Mouse (Mus musculus): ENCODE measurements around the gene Pnn. TPM values are rescaled to one million over a fixed set of nuclear protein-coding genes. Genes with fewer than 3 reads are reported as not detected.

The Pnn gene
- polyA plus RNA-seq, 1 experiment from 2014 or later = 106 TPM

DNA sequence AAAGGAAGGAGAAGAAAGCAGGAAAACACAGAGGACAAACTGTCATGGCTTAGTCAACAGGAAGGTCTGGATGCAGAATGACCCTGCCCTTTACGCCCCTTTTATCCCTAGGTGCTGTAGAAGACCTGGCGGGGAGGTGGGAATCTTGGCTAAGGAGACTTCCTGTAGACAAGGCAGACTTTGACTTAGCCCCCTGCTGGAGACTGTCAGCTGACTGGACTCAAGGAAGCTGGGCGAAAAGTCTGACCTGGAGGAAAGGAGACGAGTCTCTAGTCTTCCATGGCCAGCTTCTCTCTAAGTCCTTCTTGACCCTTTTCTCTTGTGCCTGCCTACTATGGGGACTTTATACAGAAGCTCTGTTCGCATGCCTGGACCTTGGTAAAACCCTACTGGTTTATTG, 17.8 kb downstream of the Pnn start:
- Histone ChIP-seq H3K9me3 (replicated peaks) (no peaks in the 10 kb centered on the region), H3K27me3 (no peaks in the 10 kb centered on the region), H3K4me3 (no peak overlapping the region), H3K4me1 (no peaks in the 10 kb centered on the region), H3K27ac (no peak overlapping the region), H3K4me2 (replicated peaks) (no peak overlapping the region), H3K36me3 (no peaks in the 10 kb centered on the region), H3K9ac (no peak overlapping the region)
- WGBS = 63% methylated on average over 5 of the region's 5 CpGs
- ATAC-seq (ENCODE audit: low FRiP score) = no peak

DNA sequence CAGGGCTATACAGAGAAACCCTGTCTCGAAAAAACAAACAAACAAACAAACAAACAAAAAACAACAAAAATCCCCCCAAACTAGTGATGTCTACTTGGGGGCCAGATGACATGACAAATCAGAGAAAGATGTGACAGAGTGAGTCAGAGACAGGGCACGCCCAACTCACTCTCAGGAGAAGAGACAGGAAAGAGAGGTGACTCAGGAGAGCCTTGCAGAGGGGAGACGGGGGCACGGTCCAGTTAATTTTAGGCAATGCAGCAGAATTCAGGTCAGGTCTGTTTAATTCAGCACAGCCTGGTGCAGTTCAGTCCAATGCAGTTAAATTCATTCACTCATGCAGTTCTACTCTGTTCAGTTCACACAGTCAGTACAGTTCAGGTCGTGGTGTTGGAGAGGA, 19.5 kb downstream of the Pnn start:
- Histone ChIP-seq H3K4me1 (no peaks in the 10 kb centered on the region), H3K4me3 (no peak overlapping the region), H3K9ac (no peak overlapping the region), H3K36me3 (no peaks in the 10 kb centered on the region), H3K9me3 (replicated peaks) (no peaks in the 10 kb centered on the region), H3K27me3 (no peaks in the 10 kb centered on the region), H3K4me2 (replicated peaks) (no peak overlapping the region), H3K27ac (no peak overlapping the region)
- 88% methylated on average over 5 of the region's 5 CpGs for WGBS
- ATAC-seq (ENCODE audit: low FRiP score) = no peak

DNA sequence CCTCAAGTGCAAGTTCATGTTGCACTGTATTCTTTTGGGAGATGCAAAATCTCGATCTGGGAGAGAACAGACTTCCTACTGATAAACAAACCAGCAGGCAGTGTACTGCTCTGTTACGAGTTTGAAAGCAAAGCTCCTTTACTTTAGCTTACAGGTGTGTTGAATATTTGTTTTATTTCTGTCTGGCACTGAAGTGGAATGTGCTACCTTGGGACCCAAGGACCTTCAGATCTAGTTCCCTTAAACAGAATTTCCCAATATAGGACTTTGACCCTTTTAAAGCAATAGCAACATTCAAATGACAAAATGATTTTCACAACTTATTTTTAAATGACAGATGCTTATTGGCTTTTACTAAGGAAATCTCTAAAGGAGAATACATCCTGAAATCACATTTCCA, 26.9 kb downstream of the Pnn start:
- H3K27ac ChIP-seq = no peak overlapping the region
- no peak overlapping the region for H3K4me3 ChIP-seq
- 63% methylated on average over 2 of the region's 2 CpGs for WGBS
- no peaks in the 10 kb centered on the region for H3K9me3 ChIP-seq (replicated peaks)
- H3K4me1 ChIP-seq = no peaks in the 10 kb centered on the region
- ATAC-seq (ENCODE audit: low FRiP score) = no peak
- H3K9ac ChIP-seq = no peak overlapping the region
- H3K27me3 ChIP-seq = no peaks in the 10 kb centered on the region
- no peaks in the 10 kb centered on the region for H3K36me3 ChIP-seq
- no peak overlapping the region for H3K4me2 ChIP-seq (replicated peaks)

DNA sequence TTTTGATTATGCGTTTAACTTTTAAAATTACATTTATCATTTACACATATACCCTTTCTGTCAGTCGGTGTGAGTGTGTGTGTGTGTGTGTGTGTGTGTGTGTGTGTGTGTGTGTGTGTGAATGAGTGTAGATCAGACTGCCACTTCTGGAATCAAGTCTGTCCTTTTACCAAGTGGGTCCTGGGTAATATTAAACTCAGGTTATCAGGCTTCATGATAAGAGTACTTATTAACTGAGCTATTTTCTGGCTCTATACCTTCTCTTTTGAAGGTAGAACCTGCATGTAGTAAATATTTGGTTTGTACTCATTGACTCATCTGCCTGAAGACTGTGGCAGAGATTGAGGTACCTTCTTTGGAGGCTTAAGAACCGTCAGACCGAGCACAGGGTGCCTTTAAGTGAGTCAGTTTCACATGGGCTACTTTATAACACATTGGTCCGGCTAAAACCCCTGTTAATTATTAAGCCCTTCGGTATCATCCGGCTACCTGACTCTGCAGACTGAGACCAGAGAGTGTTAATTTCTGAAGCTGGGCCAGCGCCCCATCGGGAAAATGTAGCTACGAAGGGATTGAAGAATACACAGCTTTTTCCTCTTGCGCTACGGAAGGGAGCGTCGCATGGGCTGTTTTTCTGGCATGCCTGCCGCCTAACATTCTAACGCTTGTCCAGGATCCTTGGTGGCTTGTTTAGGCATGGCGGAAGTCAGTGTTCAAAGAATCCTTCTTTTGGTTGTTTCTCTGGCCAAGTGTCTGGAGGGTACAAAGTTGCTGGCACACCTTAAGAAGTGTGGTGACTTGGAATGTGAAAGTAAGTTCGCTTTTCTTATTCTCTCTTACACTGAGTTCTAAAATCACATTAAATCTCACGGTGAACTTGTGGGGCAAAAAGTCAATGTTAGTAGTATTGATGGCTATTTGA, 28.7 kb downstream of the Pnn start, which contains the start of gene Mia2:
Gene Mia2, plus strand, starts transcription at position 696 of the 922 bp plus-strand sequence.
- no peak within 1 kb of the TSS for H3K4me3 ChIP-seq
- H3K36me3 ChIP-seq = no peaks in the 10 kb centered on the region
- ATAC-seq (ENCODE audit: low FRiP score) = no peak
- no peak within 1 kb of the TSS for H3K4me2 ChIP-seq (replicated peaks)
- H3K27ac ChIP-seq = no peak within 1 kb of the TSS
- no peak within 1 kb of the TSS for H3K9ac ChIP-seq
- no peaks in the 10 kb centered on the region for H3K27me3 ChIP-seq
- no peaks in the 10 kb centered on the region for H3K9me3 ChIP-seq (replicated peaks)
- H3K4me1 ChIP-seq = no peaks in the 10 kb centered on the region
- WGBS = 84% methylated on average over 19 of the region's 19 CpGs

DNA sequence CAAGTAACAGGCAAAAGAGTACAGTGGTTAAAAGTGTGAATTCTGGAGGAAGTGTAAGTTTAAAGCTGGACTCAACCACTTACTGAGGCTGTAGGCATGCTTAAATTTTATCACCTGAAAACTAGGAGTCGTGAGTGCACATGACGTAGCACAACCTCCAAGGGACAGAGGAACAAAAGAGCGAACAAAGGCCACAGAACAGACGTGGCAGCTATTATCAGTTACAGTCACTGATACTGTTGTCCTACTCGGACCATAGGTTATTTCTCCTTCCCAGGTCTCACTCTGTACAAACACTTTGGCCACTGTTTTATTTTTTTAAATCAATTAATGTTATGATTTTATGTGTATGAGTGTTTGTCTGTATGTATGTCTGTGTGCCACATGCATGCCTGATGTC, 38.1 kb downstream of the Pnn start:
- no peak for ATAC-seq (ENCODE audit: low FRiP score)
- Histone ChIP-seq H3K4me2 (replicated peaks) (no peak overlapping the region), H3K27ac (no peak overlapping the region), H3K4me3 (no peak overlapping the region), H3K9ac (no peak overlapping the region), H3K9me3 (replicated peaks) (no peaks in the 10 kb centered on the region), H3K36me3 (no peaks in the 10 kb centered on the region), H3K4me1 (no peaks in the 10 kb centered on the region), H3K27me3 (no peaks in the 10 kb centered on the region)
- WGBS = 71% methylated on average over 5 of the region's 5 CpGs

DNA sequence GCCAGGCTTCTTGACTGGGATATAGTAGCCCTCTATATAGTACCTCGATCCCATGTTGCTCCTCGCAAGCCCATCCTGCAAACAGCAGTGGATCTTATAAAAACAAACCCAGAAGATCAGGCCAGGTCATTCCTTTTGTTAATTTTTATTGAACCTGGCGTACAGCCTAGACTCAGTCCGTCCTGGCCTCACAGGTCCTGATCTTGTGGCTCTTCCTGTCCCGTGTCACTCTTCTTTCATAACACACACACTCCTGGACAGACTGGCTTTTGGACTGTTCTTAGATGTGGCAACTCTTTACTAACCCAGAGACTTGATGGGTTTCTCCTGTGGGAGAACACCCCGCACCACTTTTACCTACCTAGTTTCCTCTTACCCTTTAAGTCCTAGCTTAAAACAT, 39.2 kb downstream of the Pnn start:
- Histone ChIP-seq H3K4me1 (no peaks in the 10 kb centered on the region), H3K9me3 (replicated peaks) (no peaks in the 10 kb centered on the region), H3K4me2 (replicated peaks) (no peak overlapping the region), H3K4me3 (no peak overlapping the region), H3K27me3 (no peaks in the 10 kb centered on the region), H3K9ac (no peak overlapping the region), H3K36me3 (no peaks in the 10 kb centered on the region), H3K27ac (no peak overlapping the region)
- WGBS = 87% methylated on average over 6 of the region's 6 CpGs
- no peak for ATAC-seq (ENCODE audit: low FRiP score)

DNA sequence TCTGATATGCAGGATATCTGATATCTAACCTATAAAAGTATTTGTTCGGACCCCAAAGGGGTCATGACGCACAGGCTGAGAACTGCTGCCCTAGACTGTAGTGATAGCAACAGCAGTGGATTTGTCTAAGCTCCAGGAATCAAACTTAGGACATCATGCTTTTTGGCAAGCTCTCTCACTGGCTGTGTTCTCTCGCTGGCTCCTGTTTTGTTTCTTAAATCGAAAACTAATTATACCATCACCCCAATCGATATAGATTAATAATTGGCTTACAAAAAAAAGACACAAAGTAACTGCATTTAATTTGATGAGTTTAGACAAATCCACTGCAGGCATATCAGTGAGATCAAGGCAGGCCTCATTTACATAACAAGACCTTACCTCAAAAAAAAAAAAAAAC, 39.8 kb downstream of the Pnn start:
- no peak for ATAC-seq (ENCODE audit: low FRiP score)
- no peak overlapping the region for H3K27ac ChIP-seq

DNA sequence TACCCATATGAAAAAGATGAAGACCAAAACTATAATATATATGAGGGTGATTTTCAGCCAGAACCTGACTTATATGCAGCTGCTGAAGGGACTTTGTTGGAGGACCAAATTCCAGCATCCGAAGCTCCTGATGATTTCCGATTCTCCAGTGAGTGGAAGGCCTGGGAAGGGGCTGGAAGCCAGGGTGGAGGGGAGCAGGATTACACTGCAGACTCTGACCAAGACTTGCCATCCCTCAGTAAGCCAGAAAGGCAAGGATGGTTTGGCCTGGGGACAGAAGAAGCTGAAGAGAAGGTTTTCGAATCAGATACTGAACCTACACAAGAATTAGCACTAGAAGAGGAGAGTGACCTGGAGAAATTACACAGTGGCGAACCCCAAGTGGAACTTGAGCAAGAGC, 41.2 kb downstream of the Pnn start:
- WGBS = 91% methylated on average over 4 of the region's 4 CpGs
- Histone ChIP-seq H3K27me3 (no peaks in the 10 kb centered on the region), H3K4me3 (no peak overlapping the region), H3K4me1 (no peaks in the 10 kb centered on the region), H3K9me3 (replicated peaks) (no peaks in the 10 kb centered on the region), H3K27ac (no peak overlapping the region), H3K4me2 (replicated peaks) (no peak overlapping the region), H3K9ac (no peak overlapping the region), H3K36me3 (no peaks in the 10 kb centered on the region)
- no peak for ATAC-seq (ENCODE audit: low FRiP score)

More for the DNA sequence above, 39.8 kb downstream of the Pnn start:
- no peaks in the 10 kb centered on the region for H3K4me1 ChIP-seq
- no peak overlapping the region for H3K4me2 ChIP-seq (replicated peaks)
- WGBS = 93% methylated on average over 5 of the region's 5 CpGs
- H3K36me3 ChIP-seq = no peaks in the 10 kb centered on the region
- H3K4me3 ChIP-seq = no peak overlapping the region
- no peaks in the 10 kb centered on the region for H3K27me3 ChIP-seq
- no peaks in the 10 kb centered on the region for H3K9me3 ChIP-seq (replicated peaks)
- H3K9ac ChIP-seq = no peak overlapping the region

DNA sequence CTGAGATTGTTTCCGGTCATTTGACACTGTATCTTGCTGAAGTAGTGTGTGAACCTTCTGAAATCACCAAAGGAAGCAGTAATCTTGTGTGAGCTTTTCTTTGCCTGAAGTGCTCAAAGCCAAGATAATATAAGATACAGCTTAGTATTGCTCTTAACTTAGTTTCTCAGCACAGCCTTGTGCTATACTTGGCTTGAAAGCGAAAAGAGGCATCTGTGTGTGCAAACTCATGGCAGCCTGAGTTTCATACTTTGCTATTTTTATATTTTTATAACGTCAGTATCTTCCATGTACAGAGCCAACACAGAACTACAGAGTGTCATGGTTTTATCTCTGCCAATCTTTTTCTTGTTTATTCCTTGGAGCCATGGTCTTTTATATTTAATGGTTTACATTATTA, 50.5 kb downstream of the Pnn start:
- H3K4me1 ChIP-seq = no peaks in the 10 kb centered on the region
- no peak overlapping the region for H3K27ac ChIP-seq
- H3K27me3 ChIP-seq = no peaks in the 10 kb centered on the region
- H3K4me3 ChIP-seq = no peak overlapping the region
- H3K9ac ChIP-seq = no peak overlapping the region
- ATAC-seq (ENCODE audit: low FRiP score) = no peak
- H3K9me3 ChIP-seq (replicated peaks) = no peaks in the 10 kb centered on the region
- H3K36me3 ChIP-seq = no peaks in the 10 kb centered on the region
- 90% methylated on average over 3 of the region's 3 CpGs for WGBS
- no peak overlapping the region for H3K4me2 ChIP-seq (replicated peaks)

Other genes starting within 250 kb of the Pnn start
- gene Sec23a, start 54.9 kb upstream of the Pnn start, polyA plus RNA-seq (2016; fragmentation: Nextera tagmentation; extraction: Ambion mirVana) = 108 and 121 TPM in 2 replicates
- gene Gemin2, start 53.5 kb upstream of the Pnn start, polyA plus RNA-seq (2016; fragmentation: Nextera tagmentation; extraction: Ambion mirVana) = 21.9 and 22.0 TPM in 2 replicates
- 111 and 119 TPM in 2 replicates for gene Trappc6b, start 5.4 kb upstream of the Pnn start, polyA plus RNA-seq (2016; fragmentation: Nextera tagmentation; extraction: Ambion mirVana)
- 52.0 and 62.5 TPM in 2 replicates for gene Mia2, start 28.9 kb downstream of the Pnn start, polyA plus RNA-seq (2016; fragmentation: Nextera tagmentation; extraction: Ambion mirVana)
- gene Fbxo33, start 152.8 kb downstream of the Pnn start, polyA plus RNA-seq (2016; fragmentation: Nextera tagmentation; extraction: Ambion mirVana) = 8.3 and 10.6 TPM in 2 replicates

Data from hindbrain, embryonic 12.5 days (tissue).